Mouse (Mus musculus) megakaryocyte-erythroid progenitor cell, adult 5 weeks (primary cell): ENCODE measurements around the gene Gm12248. TPM values are rescaled to one million over a fixed set of nuclear protein-coding genes. Genes with fewer than 3 reads are reported as not detected.

Experiments used
- polyA plus RNA-seq: library from polyadenylated mRNA; stranded (reverse); fragments of >175 nt; gene quantifications from 2 replicates; pipeline ENCODE4 v1.2.3, GENCODE M21; 2012

Gm12248 gene
- polyA plus RNA-seq = not detected in 2 replicates

DNA sequence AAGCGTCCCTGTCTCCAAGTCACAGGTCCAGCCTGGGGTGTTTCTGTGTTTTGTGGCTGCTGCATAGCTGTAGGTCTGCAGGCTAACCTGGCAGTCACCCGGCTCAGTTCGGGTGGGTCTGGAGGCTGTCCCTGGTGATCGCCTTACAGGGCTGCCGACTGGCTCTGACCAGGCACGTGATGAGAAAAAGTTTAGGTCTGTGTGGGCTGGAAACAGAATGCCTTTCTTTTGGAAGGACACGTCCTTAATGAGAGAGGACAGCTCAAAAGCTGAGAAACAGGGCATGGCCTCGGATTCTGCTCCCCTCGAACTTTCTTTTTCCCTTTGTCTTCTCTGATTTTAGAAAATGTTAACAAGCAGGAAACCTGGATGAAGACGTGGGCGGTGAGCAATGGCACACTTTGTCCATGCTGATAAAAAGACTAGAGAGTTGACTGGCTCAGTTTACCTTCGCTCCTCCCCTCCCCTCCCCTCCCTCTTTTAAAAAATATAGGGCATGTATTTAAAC, at the start of gene Gm12248:
Gm12248 (minus strand) TSS at position 114 of the 508 bp plus-strand sequence.

DNA sequence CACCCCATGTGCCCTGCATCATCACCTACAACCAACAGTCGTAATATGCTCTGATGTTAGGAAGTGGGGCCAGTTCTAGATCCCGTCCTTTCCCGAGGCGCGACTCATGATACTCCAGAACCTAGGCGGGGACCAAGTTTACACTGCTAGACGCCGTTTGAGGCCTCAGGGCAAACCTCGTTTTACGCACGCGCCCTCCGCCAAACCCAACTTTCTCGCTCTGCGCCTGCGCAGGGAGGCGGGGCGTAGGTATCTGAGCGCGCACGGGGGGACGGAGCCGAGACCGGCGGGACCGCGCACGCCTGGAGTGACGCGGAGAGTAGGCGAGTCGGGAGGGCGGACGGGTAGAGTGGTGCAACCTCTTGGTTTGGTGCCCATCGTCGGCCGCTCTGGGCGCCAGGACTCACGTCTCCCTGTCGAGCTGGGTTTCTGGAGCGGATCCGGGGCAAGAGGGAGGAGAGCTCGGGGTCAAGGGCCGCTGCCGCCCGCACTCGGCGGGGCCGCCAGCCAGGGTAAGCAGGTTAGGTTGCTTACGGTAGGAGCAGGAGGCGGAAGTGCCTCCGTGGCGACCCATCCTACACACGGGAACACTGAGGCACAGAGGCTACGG, 10.9 kb upstream of the Gm12248 start, which contains the start of gene Cnot8:
Cnot8 (plus strand) TSS at position 457 of the 610 bp plus-strand sequence.

Other genes with a start within 250 kb of the Gm12248 start
- 109 and 122 TPM in 2 replicates for gene Larp1, start 84.1 kb downstream of the Gm12248 start, polyA plus RNA-seq
- 5.4 and 6.3 TPM in 2 replicates for gene Cnot8, start 11.0 kb upstream of the Gm12248 start, polyA plus RNA-seq
- 9.0 and 9.5 TPM in 2 replicates for gene Gemin5, start 75.4 kb upstream of the Gm12248 start, polyA plus RNA-seq
- gene Mrpl22, start 78.5 kb upstream of the Gm12248 start, polyA plus RNA-seq = 16.1 and 17.4 TPM in 2 replicates
- gene Igtp, start 106.4 kb upstream of the Gm12248 start, polyA plus RNA-seq = 1.1 and 2.1 TPM in 2 replicates
- gene Irgm2, start 106.5 kb upstream of the Gm12248 start, polyA plus RNA-seq = 0.13 and 0.37 TPM in 2 replicates
- 1.3 and 1.8 TPM in 2 replicates for gene 4930438A08Rik, start 181.7 kb upstream of the Gm12248 start, polyA plus RNA-seq
- 21.9 and 27.0 TPM in 2 replicates for gene Zfp692, start 213.9 kb upstream of the Gm12248 start, polyA plus RNA-seq
- 7.8 and 11.3 TPM in 2 replicates for gene Zfp672, start 237.2 kb upstream of the Gm12248 start, polyA plus RNA-seq
- gene Sh3bp5l, start 237.6 kb upstream of the Gm12248 start, polyA plus RNA-seq = 18.6 and 19.5 TPM in 2 replicates